Mouse (Mus musculus) lung, embryonic 14.5 days (tissue): ENCODE results near the gene Gtpbp6. TPM values are rescaled to one million over a fixed set of nuclear protein-coding genes. Genes with fewer than 3 reads are reported as not detected.
"Not testable (repeated sequence)": the region's sequence is repeated elsewhere in the genome, so short reads cannot be mapped to it uniquely, and the experiment has no call there.

Experiments
- ATAC-seq: fragments of 200-750 bp; cut with Nextera tagmentation; 2 replicates; pipeline ENCODE4 v1.8.0; 2017; ENCODE audit warnings: mild to moderate bottlenecking, moderate TSS enrichment, moderate library complexity; ENCODE audit not compliant: insufficient read depth
- DNase-seq: peaks from one replicate; pipeline ENCODE4 v3.0.0-alpha.2; 2015
- H3K27ac ChIP-seq: fragments of 300-500 bp; sonication (generic); 2 replicates; pipeline ENCODE4 v1.5.1; 2014; ENCODE audit warnings: low read depth, mild to moderate bottlenecking, moderate library complexity
- H3K27me3 ChIP-seq: fragments of 300-500 bp; sonication (generic); 2 replicates; pipeline ENCODE4 v1.6.1; 2014; ENCODE audit warnings: low read length, control low read depth; ENCODE audit not compliant: insufficient read depth
- H3K36me3 ChIP-seq: fragments of 300-500 bp; sonication (generic); 2 replicates; pipeline ENCODE4 v1.6.1; 2014; ENCODE audit warnings: control low read depth; ENCODE audit not compliant: insufficient read depth
- H3K4me1 ChIP-seq: fragments of 300-500 bp; sonication (generic); 2 replicates; pipeline ENCODE4 v1.6.1; 2014; ENCODE audit warnings: antibody characterized with exemption, control low read depth; ENCODE audit not compliant: insufficient read depth
- H3K4me2 ChIP-seq: fragments of 300-500 bp; sonication (generic); 2 replicates; pipeline ENCODE4 v1.6.1; 2014; ENCODE audit warnings: mild to moderate bottlenecking
- H3K4me3 ChIP-seq: fragments of 300-500 bp; sonication (generic); 2 replicates; pipeline ENCODE4 v1.5.1; 2014; ENCODE audit warnings: low read depth, low read length
- H3K9ac ChIP-seq: fragments of 300-500 bp; sonication (generic); 2 replicates; pipeline ENCODE4 v1.6.1; 2014
- H3K9me3 ChIP-seq: fragments of 300-500 bp; sonication (generic); 2 replicates; pipeline ENCODE4 v1.6.1; 2016; ENCODE audit warnings: low read depth, low read length, control low read depth
- CTCF ChIP-seq: IDR thresholded peaks from 2 replicates; pipeline ENCODE4 v1.5.1; 2016; ENCODE audit warnings: antibody characterized with exemption, low read depth
- WGBS: fragments of 180-500 bp; shearing (Covaris S2); extraction: QIAGEN DNeasy Blood & Tissue Kit; methylation state at CpG from one replicate; pipeline ENCODE4 v1.1.7; 2014; 5-methylcytosine and 5-hydroxymethylcytosine counted together
- polyA plus RNA-seq: library from polyadenylated mRNA; unstranded; fragments of >200 nt; fragmentation: Nextera tagmentation; extraction: Ambion mirVana; gene quantifications from 2 replicates; pipeline ENCODE4 v1.2.1, GENCODE M21; 2014

Gtpbp6 gene
- polyA plus RNA-seq, 1 experiment from 2014 or later: 29.8 TPM

DNA sequence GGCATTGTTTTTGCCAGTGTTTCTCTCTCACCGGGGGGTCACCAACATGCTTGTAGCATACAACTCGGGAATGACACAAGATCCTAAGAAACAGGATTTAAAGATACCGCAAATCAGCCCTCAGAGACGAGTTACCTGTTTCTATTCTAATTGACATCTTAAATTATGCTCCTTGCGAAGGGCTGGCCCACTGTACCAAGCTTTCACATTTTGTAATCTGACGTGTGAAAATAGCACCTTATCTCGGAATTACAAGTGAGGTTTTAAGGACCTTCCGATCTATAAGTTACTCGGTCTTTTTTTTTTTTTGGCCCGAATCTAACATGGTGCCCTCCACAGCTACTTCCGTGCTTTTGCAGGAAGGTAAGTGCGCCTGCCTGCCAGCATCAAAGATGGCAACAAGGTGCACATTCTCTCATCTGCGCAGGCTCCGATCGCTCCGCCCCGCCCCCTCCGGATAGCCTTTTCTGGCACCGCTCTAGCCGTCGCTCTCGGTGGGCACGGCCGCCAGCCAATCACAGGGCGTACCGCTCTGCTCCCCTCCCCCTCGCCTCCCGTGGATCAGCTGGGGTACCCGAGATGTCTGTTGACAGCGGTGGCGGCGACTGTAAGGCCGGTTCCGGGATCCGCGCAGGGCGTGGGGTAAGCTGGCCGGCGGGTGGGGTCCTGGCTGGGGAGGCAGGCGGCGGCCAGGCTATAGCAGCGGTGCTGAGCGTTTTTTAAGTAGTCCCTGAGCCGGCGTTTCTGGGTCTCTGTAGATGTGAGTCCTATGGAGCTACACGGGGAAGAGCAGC lies 27.5 kb upstream of the Gtpbp6 start, which contains the start of gene Chfr:
Gene Chfr, plus strand, starts transcription at position 550 of the 794 bp plus-strand sequence.
- H3K36me3 ChIP-seq: peaks cover 10% of the 10 kb centered on the region; the same call in 1 of the 2 replicates

DNA sequence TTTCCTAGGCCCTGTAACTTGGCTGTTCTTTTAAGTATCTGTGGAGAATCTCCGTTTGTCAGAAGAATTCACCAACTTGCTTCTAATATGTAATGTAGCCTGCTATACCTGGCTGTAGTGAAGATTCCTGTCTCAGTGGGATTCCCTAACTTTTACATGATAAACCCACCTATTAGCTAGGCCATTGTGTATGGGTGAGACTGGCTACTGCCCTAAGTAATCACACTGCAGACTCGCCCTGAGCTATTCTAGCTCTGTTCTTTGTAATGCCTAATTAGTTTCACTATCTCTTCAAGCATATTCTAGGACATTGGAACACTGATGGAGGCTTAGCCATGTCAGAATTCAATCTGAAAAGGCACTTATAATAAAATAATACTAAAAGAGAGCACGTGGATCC lies 14.4 kb upstream of the Gtpbp6 start:
- H3K4me1 ChIP-seq, ATAC-seq, H3K27me3 ChIP-seq, H3K27ac ChIP-seq, H3K4me3 ChIP-seq, DNase-seq, H3K9ac ChIP-seq, H3K4me2 ChIP-seq, H3K9me3 ChIP-seq: not testable (repeated sequence)
- H3K36me3 ChIP-seq: peaks cover 18% of the 10 kb centered on the region
- 80% methylated on average over 3 of the region's 3 CpGs for WGBS

More for the DNA sequence above, 27.5 kb upstream of the Gtpbp6 start, which contains the start of gene Chfr:
- Histone ChIP-seq H3K27ac (peak within 1 kb of the TSS; percentile 54; the same call in 1 of the 2 replicates), H3K27me3 (no peaks in the 10 kb centered on the region), H3K9me3 (peaks cover 6% of the 10 kb centered on the region; the same call in 1 of the 2 replicates), H3K4me3 (peak within 1 kb of the TSS; percentile 67), H3K4me1 (no peaks in the 10 kb centered on the region), H3K4me2 (peak within 1 kb of the TSS; percentile 82), H3K9ac (peak within 1 kb of the TSS; percentile 63)
- ATAC-seq (peak; percentile 99), DNase-seq (peak; percentile 98)
- TF ChIP-seq CTCF: no peak
- WGBS: 3% methylated on average over 46 of the region's 46 CpGs

DNA sequence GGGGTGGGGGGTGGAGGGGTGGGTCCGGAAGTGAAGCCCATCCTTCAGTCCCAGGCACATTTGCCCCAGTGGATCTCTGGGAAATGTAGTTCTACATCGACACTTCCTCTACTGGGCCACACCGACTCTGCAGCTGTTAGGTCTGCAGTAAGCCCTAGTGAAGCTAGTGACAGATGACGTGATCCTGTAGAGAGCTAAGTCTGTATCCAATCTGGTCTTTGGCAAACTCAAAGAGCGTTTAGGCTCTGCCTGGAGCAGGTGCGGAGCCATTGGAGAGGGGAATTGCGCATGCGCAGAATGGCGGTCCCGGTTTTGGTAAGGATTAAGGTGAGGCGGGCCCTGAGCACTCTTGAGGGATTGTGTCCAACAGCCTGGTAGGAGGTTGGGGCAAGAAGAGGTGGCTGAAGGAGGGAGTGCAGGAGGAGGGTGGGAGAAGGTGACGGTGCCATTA lies 2.0 kb upstream of the Gtpbp6 start, which contains the start of gene Zfp605:
Gene Zfp605, plus strand, starts transcription at position 102 of the 451 bp plus-strand sequence.
- H3K27ac ChIP-seq: peak within 1 kb of the TSS; percentile 76; the same call in 1 of the 2 replicates
- TF ChIP-seq CTCF: 0 out of 2 replicates have a peak, but pooled peaks have one; percentile 3
- peak; percentile 40 for ATAC-seq

DNA sequence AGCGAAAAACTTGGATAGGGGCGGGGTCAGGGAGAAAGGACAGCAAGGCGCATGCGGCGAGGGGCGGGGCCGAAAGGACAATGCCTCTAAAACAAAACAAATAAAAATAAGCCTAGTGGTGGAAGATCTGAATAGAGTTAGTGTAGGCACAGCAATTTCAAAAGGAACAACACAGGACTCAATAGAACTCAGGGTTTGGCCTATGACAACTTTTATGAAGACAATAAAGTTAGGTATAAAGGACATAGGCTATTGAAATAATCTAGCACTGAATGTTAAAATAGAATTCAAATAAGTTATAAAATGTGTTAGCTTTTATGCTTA lies 270 bp upstream of the Gtpbp6 start:
- ATAC-seq: no peak
- Histone ChIP-seq H3K9me3 (peaks cover 5% of the 10 kb centered on the region; the same call in 1 of the 2 replicates), H3K27me3 (no peaks in the 10 kb centered on the region), H3K36me3 (peaks cover 46% of the 10 kb centered on the region), H3K9ac (no peak overlapping the region), H3K4me3 (peak overlapping the region; percentile 78), H3K27ac (peak overlapping the region; percentile 99), H3K4me1 (peaks cover 7% of the 10 kb centered on the region; the same call in 1 of the 2 replicates), H3K4me2 (peak overlapping the region; percentile 85)
- 0% methylated on average over 7 of the region's 7 CpGs for WGBS
- TF ChIP-seq CTCF: peak; percentile 31
- no peak for DNase-seq

More for the DNA sequence above, 2.0 kb upstream of the Gtpbp6 start, which contains the start of gene Zfp605:
- peak within 1 kb of the TSS; percentile 58 for H3K4me3 ChIP-seq
- peak; percentile 89 for DNase-seq
- peaks cover 29% of the 10 kb centered on the region for H3K36me3 ChIP-seq
- peak within 1 kb of the TSS; percentile 63 for H3K9ac ChIP-seq
- peaks cover 7% of the 10 kb centered on the region; the same call in 1 of the 2 replicates for H3K4me1 ChIP-seq
- H3K27me3 ChIP-seq: no peaks in the 10 kb centered on the region
- peak within 1 kb of the TSS; percentile 78 for H3K4me2 ChIP-seq
- H3K9me3 ChIP-seq: peaks cover 5% of the 10 kb centered on the region; the same call in 1 of the 2 replicates
- WGBS: 1% methylated on average over 12 of the region's 12 CpGs

DNA sequence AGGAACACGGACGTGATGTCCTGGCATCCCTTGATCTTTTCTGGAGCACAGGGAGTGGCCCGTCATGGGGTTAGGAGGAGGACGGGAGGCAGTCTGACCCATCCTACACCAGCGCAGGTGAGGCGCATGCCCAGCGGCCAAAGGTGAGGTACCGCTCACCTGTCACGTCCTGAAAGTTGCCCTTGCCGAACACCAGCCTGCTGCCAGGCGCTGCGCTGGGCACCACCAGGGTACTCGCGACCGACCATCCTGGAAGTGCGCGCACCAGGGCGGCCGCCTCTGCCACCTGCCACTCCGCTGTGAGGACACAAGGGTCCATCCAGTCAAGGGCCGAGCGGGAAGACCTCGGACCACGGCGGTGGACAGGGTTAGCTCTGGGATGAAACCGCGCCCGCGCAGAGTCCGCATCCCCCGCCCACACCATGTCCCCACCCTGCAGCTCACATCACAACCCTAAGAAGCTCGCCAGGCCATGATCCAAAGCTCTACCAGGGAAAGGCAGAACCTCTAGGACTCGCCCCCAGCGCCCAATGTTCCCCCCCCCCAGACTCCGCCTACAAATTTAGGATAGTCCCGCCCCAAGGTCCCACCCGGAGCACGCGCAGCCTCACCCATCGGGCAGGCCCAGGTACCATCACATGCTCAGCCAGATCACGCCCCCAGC lies 964 bp downstream of the Gtpbp6 start:
- DNase-seq: no peak
- Histone ChIP-seq H3K9ac (peak overlapping the region; percentile 89), H3K27ac (peak overlapping the region; percentile 99), H3K4me1 (peaks cover 7% of the 10 kb centered on the region; the same call in 1 of the 2 replicates), H3K27me3 (no peaks in the 10 kb centered on the region), H3K4me3 (peak overlapping the region; percentile 78), H3K4me2 (peak overlapping the region; percentile 85), H3K9me3 (peaks cover 5% of the 10 kb centered on the region; the same call in 1 of the 2 replicates), H3K36me3 (peaks cover 43% of the 10 kb centered on the region)
- WGBS: 12% methylated on average over 41 of the region's 41 CpGs
- ATAC-seq: peak; percentile 48
- no peak for TF ChIP-seq CTCF

DNA sequence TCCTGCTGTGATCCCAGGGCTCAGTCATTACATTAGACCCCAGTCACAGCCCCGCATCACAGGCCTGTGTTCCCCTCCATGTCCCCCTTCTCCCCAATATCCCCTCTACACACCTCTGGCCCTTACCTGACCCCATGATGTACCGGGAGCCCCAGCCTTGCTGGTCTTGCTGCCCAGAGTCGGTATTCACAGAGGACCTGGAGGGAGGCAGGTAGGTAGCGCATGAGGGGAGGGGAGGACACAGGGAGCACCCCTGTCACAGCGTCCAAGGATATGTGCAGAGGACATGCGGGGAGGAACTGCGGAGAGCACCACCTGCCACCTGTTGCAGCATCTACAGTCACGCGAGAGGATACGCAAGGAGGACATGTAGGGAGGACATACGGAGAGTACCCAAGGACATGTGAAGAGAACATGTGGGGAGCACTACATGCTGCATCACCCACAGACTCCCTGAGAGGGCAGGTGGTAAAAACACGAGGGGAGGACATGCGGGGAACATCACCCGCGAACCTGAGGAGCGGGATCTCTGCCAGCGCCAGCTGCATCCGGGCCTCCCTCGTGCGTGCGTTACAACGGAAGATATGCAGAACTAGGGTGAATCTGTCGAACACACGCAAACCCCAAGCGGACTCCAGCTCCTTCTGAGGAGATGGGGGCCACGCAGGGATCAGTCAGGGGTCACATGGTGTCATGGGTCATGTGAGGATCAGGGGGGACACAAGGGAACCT lies 1.7 kb downstream of the Gtpbp6 start:
- Histone ChIP-seq H3K4me1 (peaks cover 11% of the 10 kb centered on the region), H3K36me3 (peaks cover 39% of the 10 kb centered on the region), H3K4me3 (peak overlapping the region; percentile 78), H3K9me3 (peaks cover 5% of the 10 kb centered on the region; the same call in 1 of the 2 replicates), H3K27me3 (no peaks in the 10 kb centered on the region), H3K4me2 (peak overlapping the region; percentile 85), H3K27ac (no peak overlapping the region), H3K9ac (no peak overlapping the region; the same call in 1 of the 2 replicates)
- no peak for ATAC-seq
- DNase-seq: no peak
- WGBS: 94% methylated on average over 26 of the region's 26 CpGs
- TF ChIP-seq CTCF: no peak
